Mouse (Mus musculus) frontal cortex, postnatal 10 days (tissue): ENCODE data around the gene Eed.
"Not testable (repeated sequence)": the region's sequence is repeated elsewhere in the genome, so short reads cannot be mapped to it uniquely, and the experiment has no call there.

Experiments used
- DNase-seq, 2 experiments: peaks; one replicate each; pipeline ENCODE4 v3.0.0; 2022; ENCODE audit warnings: low spot score in 2 of 2, mixed read lengths in 1 of 2

The Eed gene

DNA sequence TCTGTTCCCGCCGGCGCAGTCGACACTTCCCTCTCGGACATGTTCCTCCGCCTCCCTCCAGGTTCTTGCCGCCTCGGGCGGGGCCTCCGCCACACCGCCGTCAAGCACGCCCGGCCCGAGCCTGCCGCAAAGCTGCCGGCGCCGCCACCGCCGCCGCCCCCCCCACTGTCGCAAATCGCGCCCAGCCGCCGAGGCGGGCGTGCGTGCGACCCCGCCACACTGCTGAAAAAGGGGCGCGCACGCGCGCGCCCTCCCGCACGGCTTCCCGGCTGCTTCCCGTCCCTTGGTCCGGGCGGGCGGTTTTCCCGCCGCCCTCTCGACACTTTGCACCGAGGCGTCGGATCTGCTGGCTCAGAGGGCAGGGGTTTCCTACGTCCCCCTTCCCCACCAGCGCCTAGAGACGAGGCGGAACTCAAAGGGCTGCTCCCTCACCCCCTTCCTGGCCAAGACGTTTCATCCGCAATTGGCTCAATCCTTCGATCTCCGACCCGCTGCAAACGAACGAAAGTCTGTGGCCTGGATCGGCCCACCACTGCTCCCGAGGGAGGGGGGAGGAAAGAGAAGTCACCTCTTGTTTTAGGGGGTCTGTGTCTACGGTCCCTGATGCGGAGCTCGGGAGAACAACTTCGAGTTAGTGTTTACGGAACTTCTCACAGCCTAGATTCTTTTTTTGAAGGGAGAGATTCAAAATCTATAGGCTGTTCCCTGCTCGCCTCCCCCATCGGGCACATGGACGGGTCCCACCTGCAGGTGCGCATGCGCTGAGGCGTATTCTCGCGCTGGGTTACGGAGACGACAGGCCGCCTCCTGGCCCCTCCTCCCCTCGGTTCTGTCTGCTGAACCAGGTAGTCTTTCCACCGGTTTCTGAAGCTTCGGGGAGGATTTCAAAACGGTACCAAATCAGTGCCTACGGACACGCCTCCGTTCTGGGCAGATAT, at the start of gene Eed:
TSS of gene Eed (minus strand) at position 499 of the 938 bp plus-strand sequence.
- peak; percentile 89 to 93 for DNase-seq

DNA sequence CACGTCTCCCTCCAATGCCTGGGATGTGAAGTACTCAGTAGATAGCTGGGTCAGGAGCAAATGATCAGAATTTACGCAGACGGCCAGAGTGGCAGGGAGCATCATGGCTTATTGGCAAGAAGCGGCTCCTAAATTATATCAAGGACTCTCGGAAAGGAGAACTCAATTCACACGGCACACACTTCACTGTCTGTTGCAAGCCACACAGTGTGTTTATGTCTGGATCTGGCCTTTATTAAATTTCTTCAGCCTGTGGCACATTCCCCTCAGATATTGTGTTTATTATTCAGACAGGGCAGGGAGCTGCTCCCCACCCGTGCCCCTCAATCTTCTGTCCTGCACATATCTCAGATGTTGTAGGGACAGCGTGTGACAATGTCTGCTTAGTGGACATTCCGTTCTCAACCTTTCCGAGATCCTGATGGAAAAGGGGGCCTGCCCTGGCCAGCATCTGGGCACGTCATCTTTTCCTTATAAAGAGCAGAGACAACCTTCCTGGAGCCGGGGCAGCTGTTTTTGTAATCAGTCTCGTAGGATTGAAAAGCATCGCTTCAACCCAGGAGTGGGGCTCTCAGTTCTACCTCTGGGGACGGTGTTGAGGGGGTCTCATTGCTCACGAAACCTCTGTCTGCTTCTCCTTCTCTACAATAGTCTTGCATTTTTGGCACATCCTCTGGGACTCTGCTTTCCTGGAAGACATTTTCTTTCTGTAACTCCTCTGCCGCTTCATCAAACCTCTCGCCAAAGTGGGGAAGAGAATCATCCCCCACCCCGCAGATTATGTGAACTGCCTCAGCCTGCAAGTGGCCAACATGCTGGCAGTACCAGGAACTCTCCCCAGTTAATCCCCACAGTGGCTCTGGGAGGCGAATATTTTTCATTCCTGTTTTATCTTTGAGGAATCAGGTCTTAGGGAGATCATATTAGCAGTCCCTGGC, 49.0 kb upstream of the Eed start:
- DNase-seq: no peak

DNA sequence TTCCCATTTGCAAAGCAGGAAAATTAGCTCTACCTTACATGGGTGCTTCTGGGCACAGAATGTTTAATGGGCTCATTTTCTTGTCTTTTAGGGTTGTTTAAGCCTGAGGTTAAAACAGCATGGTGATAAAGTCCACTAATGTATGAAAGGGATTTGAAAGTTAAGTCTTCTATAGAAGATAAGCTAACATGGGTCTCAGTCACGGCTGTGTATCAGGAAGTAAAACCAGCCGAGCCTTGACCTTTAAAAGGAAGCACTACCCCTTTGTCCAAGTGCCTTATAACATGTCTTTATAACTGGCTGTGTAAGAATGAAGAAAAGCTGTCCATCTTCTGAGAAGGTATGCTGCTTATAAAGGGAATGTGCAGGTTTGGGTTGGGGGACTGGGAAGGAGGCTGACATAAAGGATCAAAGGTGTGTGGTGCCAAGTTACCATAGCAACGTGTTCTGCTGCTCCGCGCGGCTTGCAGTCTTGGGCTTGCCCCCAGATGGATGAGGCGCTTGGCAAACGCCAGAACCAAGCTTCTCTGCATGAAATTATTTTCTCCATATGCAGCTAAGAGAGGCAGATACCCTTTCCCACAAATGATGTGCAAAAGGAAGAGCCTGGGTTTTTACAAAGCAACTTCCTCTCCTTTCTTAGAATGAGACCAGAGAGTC, 48.2 kb upstream of the Eed start:
- peak; percentile 51 to 57 for DNase-seq

DNA sequence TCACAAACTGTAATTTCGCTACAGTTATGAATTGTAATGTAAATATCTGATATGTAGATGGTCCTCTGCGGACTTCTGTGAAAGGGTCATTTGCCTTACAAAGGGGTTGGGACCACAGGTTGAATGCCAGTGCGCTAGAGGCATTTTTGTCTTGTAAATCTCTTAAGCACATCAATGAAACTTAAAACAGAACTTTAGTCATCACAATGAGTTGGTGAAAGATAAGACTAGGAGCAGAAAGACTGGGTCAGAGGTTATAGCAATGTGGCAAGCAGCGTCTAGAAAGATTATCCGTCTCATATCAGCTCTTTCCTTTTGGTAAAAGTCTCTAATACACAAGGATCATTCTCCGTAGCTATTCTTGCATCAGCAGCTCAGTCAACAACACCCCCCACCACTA, 44.2 kb upstream of the Eed start:
- no peak for DNase-seq

DNA sequence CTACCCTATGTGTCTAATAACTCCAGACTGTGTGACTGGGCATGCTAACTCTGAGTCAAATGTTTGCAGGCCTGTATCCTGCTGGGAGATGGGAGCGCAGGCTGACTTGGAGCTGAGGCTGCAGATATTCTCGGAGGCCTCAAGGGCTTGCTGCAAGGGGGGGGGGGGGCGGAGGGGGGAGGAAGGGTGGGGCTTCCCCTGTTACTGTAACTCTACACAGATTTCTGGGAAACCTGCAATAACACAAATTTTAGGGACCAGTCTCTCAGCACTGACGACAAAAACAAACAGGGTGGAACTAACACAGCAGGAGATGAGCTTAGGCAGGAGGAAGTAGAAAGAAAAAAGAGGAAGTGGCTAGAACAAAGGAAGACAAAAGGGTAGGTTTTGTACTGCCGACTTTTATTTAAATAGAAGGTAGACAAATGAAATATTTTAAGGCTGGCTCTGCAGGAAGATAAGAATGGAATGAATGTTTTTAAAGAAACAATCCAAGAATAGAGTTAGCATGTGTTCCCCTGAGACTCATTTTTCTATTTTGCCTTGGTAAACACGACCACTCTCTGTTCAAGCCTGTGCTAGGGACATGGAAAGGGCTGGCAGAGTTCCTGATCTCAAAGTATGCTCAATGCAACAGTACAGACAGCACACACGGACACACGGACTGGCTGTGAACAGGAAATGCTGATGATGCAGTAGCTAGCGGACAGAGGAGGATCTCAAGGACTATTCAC, 42.4 kb upstream of the Eed start:
- DNase-seq: no peak

DNA sequence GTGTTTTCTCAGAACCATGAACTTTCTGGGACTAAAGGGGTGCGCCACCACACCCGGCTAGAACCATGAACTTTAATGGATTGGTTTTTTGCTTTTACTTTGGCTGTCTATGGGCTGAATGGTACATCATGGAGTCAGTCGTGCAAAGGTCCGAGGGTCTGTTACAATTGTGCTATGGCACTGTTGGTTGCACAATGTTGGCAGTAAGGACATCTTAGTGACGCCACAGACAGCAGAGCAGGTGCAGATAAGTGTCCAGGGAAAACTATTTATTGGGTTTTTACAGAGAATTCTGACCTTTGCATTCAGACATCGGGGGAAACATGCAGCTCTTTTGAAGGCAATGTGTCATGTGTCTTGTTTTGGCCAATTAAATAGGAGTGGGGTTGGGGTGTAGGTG, 39.5 kb upstream of the Eed start:
- no peak for DNase-seq

DNA sequence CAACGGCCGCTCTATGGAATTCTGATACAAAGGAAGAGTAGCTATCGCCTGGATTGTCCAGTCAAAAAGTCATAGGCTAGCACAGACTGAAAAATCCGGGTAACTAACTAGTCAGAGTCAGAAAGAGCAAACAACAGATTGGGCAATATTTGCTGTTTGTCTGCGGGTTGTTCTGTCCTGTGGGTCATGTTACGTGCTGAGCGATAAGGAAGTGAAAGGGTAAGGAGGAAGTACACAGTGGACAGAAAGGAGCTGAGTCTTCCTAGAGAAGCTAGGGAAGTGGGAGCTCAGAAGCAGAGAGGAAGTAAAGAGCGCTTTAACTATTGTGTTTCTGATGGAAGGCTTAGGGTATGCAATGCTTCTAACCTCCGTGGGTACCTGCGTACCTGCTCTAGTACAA, 38.8 kb upstream of the Eed start:
- no peak for DNase-seq

DNA sequence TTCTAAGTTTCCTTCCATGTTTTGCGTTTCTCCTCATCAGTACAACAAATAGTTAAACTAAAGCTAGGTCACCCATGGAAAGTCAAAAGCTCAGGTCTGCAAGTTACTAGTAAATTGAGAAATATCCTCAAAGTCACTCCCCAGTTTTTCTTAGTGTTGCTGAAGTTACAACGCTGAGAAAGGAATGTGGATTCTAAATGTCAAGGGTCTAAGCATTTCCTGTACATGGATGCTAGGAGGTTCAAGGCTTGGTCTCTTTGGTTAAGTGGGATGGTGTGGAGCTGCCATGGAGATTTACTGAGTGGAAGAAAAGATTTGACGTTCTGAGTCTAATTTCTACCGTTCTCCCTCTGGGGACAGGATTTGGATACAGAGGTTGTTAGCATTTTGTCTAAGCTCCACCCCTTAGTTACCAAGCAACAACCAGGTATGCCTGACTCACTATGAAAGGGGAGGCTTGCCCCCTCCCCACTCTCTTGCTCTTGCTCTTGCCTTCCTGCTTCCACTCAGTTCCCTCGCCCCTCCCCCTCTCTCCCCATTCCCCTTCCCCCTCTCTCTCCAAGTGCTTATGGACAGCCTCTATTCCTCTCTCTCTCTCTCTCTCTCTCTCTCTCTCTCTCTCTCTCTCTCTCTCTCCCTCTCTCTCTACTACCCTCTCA, 36.3 kb upstream of the Eed start:
- no peak for DNase-seq

DNA sequence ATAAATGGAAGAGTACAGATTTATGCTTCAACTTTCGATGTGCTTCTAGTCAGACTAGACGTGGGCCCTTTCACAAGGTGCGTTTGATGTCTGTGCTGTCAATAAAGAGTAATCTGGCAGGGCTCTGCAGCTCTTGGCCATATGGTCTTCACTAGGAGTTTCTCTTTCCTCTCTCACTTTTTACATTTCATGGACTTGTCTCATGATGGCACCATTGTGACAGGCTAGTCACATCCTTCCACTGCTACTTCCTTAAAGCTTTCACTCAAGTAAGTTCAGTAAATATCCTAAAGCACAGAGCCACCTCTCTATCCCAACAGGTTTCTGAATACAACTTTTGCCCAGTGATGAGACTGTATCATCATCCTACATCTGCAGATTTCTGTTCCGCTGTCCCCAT, 35.7 kb upstream of the Eed start:
- no peak for DNase-seq

DNA sequence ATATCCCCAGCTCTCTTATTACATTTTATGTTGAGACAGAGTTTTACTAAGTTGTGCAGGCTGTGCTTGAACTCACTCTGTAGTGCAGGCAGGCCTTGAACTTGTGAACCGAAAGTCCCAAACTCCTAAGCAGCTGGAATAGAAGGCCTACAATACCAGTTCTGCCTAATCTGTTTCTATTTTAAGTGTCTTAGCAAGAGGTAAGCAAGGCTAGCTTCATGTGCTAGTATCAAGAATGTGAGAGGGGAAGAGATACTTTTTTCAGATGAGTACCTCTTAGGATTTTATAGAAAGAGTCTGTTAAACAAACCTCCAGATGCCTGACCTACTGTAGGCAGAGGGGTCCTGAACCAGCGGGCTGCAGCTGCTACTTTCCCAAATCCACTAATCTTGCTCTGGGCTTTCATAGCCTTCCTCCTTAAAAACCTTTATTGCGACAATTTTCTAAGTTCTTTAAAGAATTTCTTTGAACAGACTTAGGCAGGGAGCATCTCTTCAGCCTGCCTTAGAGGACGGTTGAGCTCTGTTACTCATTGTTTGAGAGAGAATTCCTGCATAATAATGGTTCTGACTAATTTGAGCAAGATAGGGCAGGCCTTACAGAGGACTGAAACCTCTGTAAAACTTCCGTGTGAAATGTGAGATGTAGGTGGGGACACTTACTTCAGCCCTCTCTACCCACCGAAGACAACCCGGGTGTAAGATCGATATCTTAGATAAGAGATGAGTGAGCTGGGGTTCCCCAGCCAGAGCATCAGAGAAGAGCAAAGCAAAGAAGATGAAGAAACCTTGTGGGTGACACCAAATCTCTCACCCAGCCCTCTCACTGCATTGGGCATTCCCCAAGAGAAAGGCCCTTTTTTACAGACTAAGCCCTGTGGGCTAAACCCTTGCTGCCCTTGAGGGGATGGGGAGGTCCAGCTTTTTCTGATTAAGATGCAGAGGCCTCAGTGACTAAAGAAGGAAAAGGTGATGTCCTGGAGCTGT, 26.2 kb upstream of the Eed start:
- no peak for DNase-seq

DNA sequence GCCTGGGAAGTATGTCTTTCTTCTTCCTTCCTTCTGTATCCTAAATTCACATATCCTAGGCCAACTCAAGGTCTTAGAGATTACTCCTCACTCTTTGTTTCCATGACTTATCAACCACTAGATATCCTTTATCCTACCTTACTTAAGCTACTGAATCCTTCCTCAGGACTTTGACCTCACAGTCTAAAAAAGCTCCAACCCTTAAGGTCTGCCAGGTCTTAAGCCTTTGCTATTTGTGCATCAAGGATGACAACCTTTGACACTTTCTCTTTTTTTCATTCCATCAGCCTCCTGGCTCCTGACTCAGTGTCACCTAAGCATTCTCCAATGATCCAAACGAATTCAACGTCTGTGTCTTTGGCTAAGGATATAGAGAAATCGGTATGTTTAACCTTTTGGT, 24.0 kb upstream of the Eed start:
- DNase-seq: no peak

DNA sequence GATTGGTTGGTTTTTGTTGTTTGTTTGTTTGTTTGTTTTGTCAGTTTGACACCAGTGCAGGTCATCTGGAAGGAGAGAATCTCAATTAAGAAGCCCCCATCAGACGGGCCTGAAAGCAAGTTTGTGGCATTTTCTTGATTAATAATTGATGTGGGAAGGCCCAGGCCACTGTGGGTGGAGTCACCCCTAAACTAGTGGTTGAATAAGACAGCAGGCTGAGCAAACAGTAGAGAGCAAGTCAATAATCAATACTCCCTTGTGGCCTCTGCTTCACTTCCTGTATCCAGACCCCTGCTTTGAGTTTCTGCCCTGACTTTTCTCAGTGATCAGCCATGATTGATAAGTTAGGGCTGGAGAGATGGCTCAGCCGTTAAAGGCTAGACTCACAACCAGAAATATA, 21.6 kb upstream of the Eed start:
- DNase-seq: no peak

DNA sequence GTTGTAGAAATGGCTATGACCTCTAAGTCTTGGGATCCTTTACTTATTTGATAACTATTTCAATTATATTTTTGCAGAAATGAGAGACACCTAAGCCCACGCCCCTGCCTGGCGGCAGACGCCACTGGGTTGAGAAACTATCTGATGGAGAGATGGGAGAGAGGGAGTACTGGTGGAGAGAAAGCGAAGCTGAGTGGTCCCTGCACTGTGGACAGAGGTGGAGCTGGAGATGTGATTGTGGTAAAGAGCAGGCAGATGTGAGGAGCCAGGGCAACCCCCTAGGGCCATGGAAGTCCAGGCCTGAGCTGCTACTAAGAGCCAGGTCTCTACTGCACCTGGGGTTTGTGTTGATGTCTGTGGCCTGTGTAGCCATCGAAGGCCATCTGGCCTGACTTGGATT, 18.7 kb upstream of the Eed start:
- DNase-seq: no peak

DNA sequence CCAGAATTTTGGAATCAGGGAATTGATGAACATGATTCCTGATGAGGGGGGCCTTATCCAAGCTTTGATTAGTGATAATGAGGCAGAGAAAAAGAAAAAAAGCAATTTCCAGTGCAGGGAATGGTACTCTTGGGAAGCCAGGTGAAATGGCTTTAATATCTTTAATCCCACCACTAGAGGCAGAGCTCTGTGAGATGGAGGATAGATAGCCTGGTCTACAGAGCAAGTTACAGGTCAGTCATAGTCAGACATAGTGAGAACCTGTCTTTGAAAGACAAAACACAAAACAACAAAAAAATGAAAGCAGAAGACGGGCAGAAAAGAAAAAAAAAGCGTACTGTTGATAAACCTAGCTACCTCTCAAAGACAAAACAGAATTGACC, 17.8 kb upstream of the Eed start:
- no peak for DNase-seq

DNA sequence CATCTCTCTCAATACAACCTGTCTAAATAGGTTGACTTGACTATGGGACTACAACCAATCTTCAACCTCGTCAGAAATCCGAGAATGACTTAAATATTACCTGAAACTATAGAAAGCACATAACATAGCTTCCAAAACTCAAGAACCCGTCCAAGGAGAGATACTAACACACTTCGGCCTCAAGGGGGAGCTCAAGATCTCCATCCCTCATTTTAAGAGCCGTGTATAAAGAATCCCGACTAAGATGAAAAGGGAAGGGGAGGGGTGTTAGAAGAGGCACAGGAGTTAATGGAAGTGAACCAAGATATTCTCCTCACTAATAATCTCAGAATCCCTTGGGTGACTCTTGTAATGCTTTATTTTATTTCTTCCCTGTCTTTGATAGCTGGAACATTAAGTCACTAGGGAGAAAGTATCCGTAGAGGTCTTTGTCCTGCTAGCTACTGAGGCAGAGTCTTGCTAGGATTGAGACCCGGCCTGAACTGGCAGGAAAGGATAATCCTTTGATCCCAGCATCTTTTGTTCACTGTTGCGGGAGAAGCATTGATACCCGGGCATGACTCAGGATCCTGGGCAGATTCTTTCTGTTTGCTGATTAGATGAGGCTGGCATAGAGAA, 17.3 kb upstream of the Eed start:
- DNase-seq: peak in 1 of 2 experiments; percentile 46

DNA sequence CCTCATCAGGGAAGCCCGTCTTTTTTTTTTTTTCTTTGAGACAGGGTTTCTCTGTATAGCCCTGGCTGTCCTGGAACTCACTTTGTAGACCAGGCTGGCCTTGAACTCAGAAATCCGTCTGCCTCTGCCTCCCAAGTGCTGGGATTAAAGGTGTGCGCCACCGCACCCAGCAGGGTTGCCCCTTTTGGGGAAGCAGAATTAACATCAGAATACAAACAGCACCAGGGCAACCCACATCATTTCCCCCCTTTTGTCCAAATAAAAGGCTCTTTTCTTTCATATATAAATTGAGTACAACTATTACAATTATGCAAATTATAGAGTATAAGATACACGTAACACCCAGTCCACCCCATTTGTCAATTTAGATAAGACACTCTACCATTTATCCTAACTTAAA, 16.7 kb upstream of the Eed start:
- not testable (repeated sequence) for DNase-seq

DNA sequence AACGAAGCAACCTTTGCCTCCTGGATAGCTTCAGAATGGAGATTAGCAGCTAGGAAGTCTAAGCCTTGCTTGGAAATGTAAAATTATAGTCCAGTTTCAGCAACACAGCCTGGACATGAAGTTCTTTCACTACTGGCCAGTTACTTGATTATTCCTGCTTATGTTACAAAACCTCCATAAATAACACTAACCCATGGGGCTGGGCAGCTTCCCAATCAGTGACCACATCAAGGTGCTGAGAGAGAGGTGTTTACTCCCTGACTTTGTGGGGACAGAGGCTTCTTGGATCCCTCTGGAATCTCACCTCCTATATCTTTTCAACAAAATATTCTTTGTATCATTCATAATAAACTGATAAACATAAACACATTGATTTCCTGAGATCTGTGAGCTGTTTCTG, 12.3 kb upstream of the Eed start:
- no peak for DNase-seq

DNA sequence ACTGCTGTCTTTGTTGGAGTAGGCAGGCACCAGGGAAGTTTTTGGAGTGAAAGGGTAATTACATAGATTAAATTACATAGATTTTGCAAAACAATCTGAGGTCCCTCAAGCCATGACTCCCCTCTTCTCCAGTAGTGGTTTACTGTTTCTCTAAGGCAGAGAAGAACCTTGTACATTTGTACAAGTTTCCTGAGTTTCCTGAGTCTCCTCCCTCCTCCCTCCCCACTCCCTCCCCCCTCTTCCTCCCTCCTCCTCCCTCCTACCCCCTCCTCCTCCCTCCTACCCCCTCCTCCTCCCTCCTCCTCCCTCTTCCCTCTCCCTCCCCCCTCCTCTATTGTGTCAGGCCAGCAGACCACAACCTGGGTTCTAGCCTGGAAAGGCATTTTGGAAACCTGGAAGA, 3.6 kb upstream of the Eed start:
- DNase-seq: no peak

DNA sequence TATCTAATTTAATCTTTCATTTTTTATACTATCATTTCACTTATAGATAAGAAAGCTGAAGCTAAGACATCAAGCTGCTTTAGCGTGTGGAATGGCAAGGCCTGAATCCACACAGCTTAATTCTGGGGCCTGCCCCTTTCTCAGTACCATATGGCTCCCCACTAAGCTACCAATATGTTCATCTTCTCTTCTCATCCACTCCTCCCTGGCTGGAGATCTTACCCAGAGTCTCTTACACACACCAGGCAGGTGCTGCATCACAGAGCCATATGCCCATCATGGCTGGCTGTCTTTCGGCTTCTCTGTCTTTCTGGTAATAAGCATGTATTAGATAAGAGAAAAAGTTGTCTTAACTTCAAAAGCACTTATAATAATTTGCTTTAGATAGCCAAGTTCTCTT, 2.7 kb upstream of the Eed start:
- DNase-seq: no peak
